Mouse (Mus musculus): ENCODE measurements at regions not wholly inside any gene's neighbourhood (a gene's known extent, or its start where the extent isn't known, plus 50 kb on each side); places are given as distances from the start of the nearest gene placed in this dataset.

- TF ChIP-seq POLR2A (IDR thresholded peaks at IDR 0.05; ENCODE audit: borderline replicate concordance, insufficient read depth, low read length) (no peak), CTCF (IDR thresholded peaks at IDR 0.05; ENCODE audit: borderline replicate concordance, insufficient read depth, low read depth, low read length) (no peak)
These were observed 85.8 kb upstream of the Nckap5 start for GRCm38 (mm10) chr1:126916369-126916768.
